Comparison of ENCODE assay signal across 8 mouse cellular contexts in genomic region chrX:8145153-8145991, GRCm38 (mm10). TPM values are rescaled to one million over a fixed set of nuclear protein-coding genes. Genes with fewer than 3 reads are reported as not detected.
DNase-seq lines count a peak whose midpoint lies in the region; ATAC-seq and TF ChIP-seq lines count a peak whose summit lies in the region.

Rbm3 (minus strand) TSS chrX:8145880.

- TF ChIP-seq CTCF in CH12.LX (conservative IDR thresholded peaks at IDR 0.05 in 1 of 2, IDR thresholded peaks at IDR 0.05 in 1 of 2; ENCODE audit: low read depth in 2 of 2, low read length in 2 of 2), result no peak
- TF ChIP-seq CTCF in heart, postnatal 0 days (IDR thresholded peaks at IDR 0.05; ENCODE audit: low read depth), result no peak
- TF ChIP-seq CTCF in testis, adult 2 months (IDR thresholded peaks at IDR 0.05; ENCODE audit: control insufficient read depth, insufficient read depth, insufficient replicate concordance, low read depth, low read length), result no peak

- in situ Hi-C loops in CH12.LX (cut with MboI; ENCODE audit: low pct_ligation_motif_present, low pct_unique_long_range_greater_than_20kb, low sequenced_read_pairs), result no loop called here

- peak; percentile 96 for TF ChIP-seq POLR2A in CH12.LX (IDR thresholded peaks at IDR 0.05; ENCODE audit: low read depth, low read length)
- TF ChIP-seq POLR2A in testis, adult 2 months (IDR thresholded peaks at IDR 0.05; ENCODE audit: control insufficient read depth, low read depth, low read length), result peak; percentile 76; the same call in 1 of the 2 replicates

- ATAC-seq in forebrain, embryonic 12.5 days (ENCODE audit: low FRiP score), result peak; percentile 94
- peak; percentile 95 for ATAC-seq in heart, postnatal 0 days (ENCODE audit: insufficient read depth, low read depth)
- peak; percentile 95 for ATAC-seq in liver, embryonic 16.5 days (ENCODE audit: low read depth)
- peak; percentile 97 for ATAC-seq in neural tube, embryonic 13.5 days (ENCODE audit: low read depth)

- DNase-seq in CH12.LX (ENCODE audit: extremely low read depth), result peak; percentile 89
- DNase-seq in c-Kit-positive CD71-positive TER-119-negative erythroid progenitor cells, embryonic 14.5 days (ENCODE audit: low read depth), result peak; percentile 66
- peak; percentile 84 for DNase-seq in heart, postnatal 0 days (ENCODE audit: low spot score)
- peak; percentile 87 to 93 for DNase-seq in kidney, postnatal 4 days

- H3K27ac ChIP-seq in CH12.LX (ENCODE audit: insufficient read depth, low read depth), result peak within 1 kb of the TSS; percentile 99
- peak within 1 kb of the TSS; percentile 96 for H3K27ac ChIP-seq in forebrain, embryonic 12.5 days
- H3K27ac ChIP-seq in heart, postnatal 0 days (ENCODE audit: low read depth), result peak within 1 kb of the TSS; percentile 97
- peak within 1 kb of the TSS; percentile 95 for H3K27ac ChIP-seq in liver, embryonic 16.5 days (ENCODE audit: low read length)
- peak within 1 kb of the TSS; percentile 96 for H3K27ac ChIP-seq in neural tube, embryonic 13.5 days (replicated peaks)
- H3K27ac ChIP-seq in testis, adult 2 months (ENCODE audit: control insufficient read depth, insufficient read depth, low read depth, low read length), result peak within 1 kb of the TSS; percentile 99

- H3K9me3 ChIP-seq in CH12.LX (replicated peaks; ENCODE audit: low read length), result no peaks in the 10 kb centered on the region
- no peaks in the 10 kb centered on the region for H3K9me3 ChIP-seq in forebrain, embryonic 12.5 days
- no peaks in the 10 kb centered on the region for H3K9me3 ChIP-seq in heart, postnatal 0 days (replicated peaks; ENCODE audit: control insufficient read depth, low read length)
- H3K9me3 ChIP-seq in liver, embryonic 16.5 days (replicated peaks; ENCODE audit: control insufficient read depth, low read length), result no peaks in the 10 kb centered on the region
- no peaks in the 10 kb centered on the region for H3K9me3 ChIP-seq in neural tube, embryonic 13.5 days

- H3K4me2 ChIP-seq in CH12.LX (ENCODE audit: insufficient read depth, low read depth, poor library complexity, severe bottlenecking), result peak within 1 kb of the TSS; percentile 94
- peak within 1 kb of the TSS; percentile 78 for H3K4me2 ChIP-seq in forebrain, embryonic 12.5 days
- H3K4me2 ChIP-seq in heart, postnatal 0 days (ENCODE audit: low read depth, low read length), result peak within 1 kb of the TSS; percentile 67
- H3K4me2 ChIP-seq in liver, embryonic 16.5 days (ENCODE audit: low read depth, low read length), result peak within 1 kb of the TSS; percentile 77
- peak within 1 kb of the TSS; percentile 74 for H3K4me2 ChIP-seq in neural tube, embryonic 13.5 days

- no peak for TF ChIP-seq RAD21 in CH12.LX (IDR thresholded peaks at IDR 0.05; ENCODE audit: low read depth, low read length)

- peaks cover 24% of the 10 kb centered on the region for H3K79me2 ChIP-seq in CH12.LX (replicated peaks; ENCODE audit: control insufficient read depth, extremely low read depth, insufficient read depth, poor library complexity, severe bottlenecking)

- WGBS in forebrain, embryonic 12.5 days, result 18% methylated on average over 47 of the region's 65 CpGs
- WGBS in heart, postnatal 0 days, result 20% methylated on average over 56 of the region's 65 CpGs
- 18% methylated on average over 61 of the region's 65 CpGs for WGBS in liver, embryonic 16.5 days (ENCODE audit: insufficient replicate concordance)
- WGBS in neural tube, embryonic 13.5 days, result 25% methylated on average over 65 of the region's 65 CpGs

- H3K36me3 ChIP-seq in CH12.LX (replicated peaks in 1 of 2; ENCODE audit: control insufficient read depth in 1 of 2, insufficient read depth in 1 of 2, low read length in 1 of 2), result peaks cover 36 to 40% of the 10 kb centered on the region in 2 experiments
- H3K36me3 ChIP-seq in forebrain, embryonic 12.5 days (replicated peaks), result peaks cover 28% of the 10 kb centered on the region
- peaks cover 24% of the 10 kb centered on the region for H3K36me3 ChIP-seq in heart, postnatal 0 days (replicated peaks; ENCODE audit: control insufficient read depth, insufficient read depth, low read length)
- peaks cover 29% of the 10 kb centered on the region for H3K36me3 ChIP-seq in liver, embryonic 16.5 days (ENCODE audit: control insufficient read depth, insufficient read depth)
- peaks cover 30% of the 10 kb centered on the region for H3K36me3 ChIP-seq in neural tube, embryonic 13.5 days
- no peaks in the 10 kb centered on the region for H3K36me3 ChIP-seq in testis, adult 2 months (ENCODE audit: control insufficient read depth, insufficient read depth, low read length)

- peak within 1 kb of the TSS; percentile 100 for H3K9ac ChIP-seq in CH12.LX (ENCODE audit: insufficient read depth, low read depth)
- peak within 1 kb of the TSS; percentile 83 for H3K9ac ChIP-seq in forebrain, embryonic 12.5 days
- peak within 1 kb of the TSS; percentile 66 for H3K9ac ChIP-seq in heart, postnatal 0 days (replicated peaks; ENCODE audit: low read depth, low read length)
- peak within 1 kb of the TSS; percentile 72 for H3K9ac ChIP-seq in liver, embryonic 16.5 days (ENCODE audit: low read depth, low read length)
- H3K9ac ChIP-seq in neural tube, embryonic 13.5 days, result peak within 1 kb of the TSS; percentile 83

- no peaks in the 10 kb centered on the region for H3K27me3 ChIP-seq in CH12.LX (replicated peaks)
- H3K27me3 ChIP-seq in forebrain, embryonic 12.5 days, result no peaks in the 10 kb centered on the region
- no peaks in the 10 kb centered on the region for H3K27me3 ChIP-seq in heart, postnatal 0 days (ENCODE audit: control insufficient read depth, insufficient read depth, low read length)
- no peaks in the 10 kb centered on the region for H3K27me3 ChIP-seq in liver, embryonic 16.5 days (ENCODE audit: control insufficient read depth, insufficient read depth, low read depth, low read length)
- no peaks in the 10 kb centered on the region for H3K27me3 ChIP-seq in neural tube, embryonic 13.5 days
- H3K27me3 ChIP-seq in testis, adult 2 months (ENCODE audit: control insufficient read depth, insufficient read depth, low read length), result no peaks in the 10 kb centered on the region

- H3K4me3 ChIP-seq in CH12.LX (replicated peaks in 1 of 3; ENCODE audit: low read depth in 2 of 3, low read length in 2 of 3, poor library complexity in 1 of 3), result peak within 1 kb of the TSS; percentile 73 to 98 (median 75)
- peak within 1 kb of the TSS; percentile 62 for H3K4me3 ChIP-seq in forebrain, embryonic 12.5 days (replicated peaks)
- H3K4me3 ChIP-seq in heart, postnatal 0 days (ENCODE audit: low read depth, low read length), result peak within 1 kb of the TSS; percentile 62
- peak within 1 kb of the TSS; percentile 83 for H3K4me3 ChIP-seq in liver, embryonic 16.5 days (ENCODE audit: low read depth, low read length)
- H3K4me3 ChIP-seq in neural tube, embryonic 13.5 days, result peak within 1 kb of the TSS; percentile 59
- peak within 1 kb of the TSS; percentile 98 for H3K4me3 ChIP-seq in testis, adult 2 months (ENCODE audit: control insufficient read depth, low read depth, low read length)

- TF ChIP-seq EP300 in CH12.LX (IDR thresholded peaks at IDR 0.05; ENCODE audit: low read length), result no peak
- TF ChIP-seq EP300 in heart, postnatal 0 days (IDR thresholded peaks at IDR 0.05; ENCODE audit: low read depth), result no peak

- dilution Hi-C loops in CH12.LX (cut with MboI; ENCODE audit: extremely low pct_ligation_motif_present, extremely low pct_unique_long_range_greater_than_20kb, low sequenced_read_pairs), result no loop called here

- H3K4me1 ChIP-seq in CH12.LX (ENCODE audit: control insufficient read depth in 1 of 2, insufficient read depth in 2 of 2), result peaks cover 2 to 17% of the 10 kb centered on the region in 2 experiments; a peak in 3 of 4 replicates
- peaks cover 13% of the 10 kb centered on the region for H3K4me1 ChIP-seq in forebrain, embryonic 12.5 days
- no peaks in the 10 kb centered on the region for H3K4me1 ChIP-seq in heart, postnatal 0 days (ENCODE audit: control insufficient read depth, insufficient read depth)
- H3K4me1 ChIP-seq in liver, embryonic 16.5 days (ENCODE audit: control insufficient read depth, low read depth, low read length), result peaks cover 9% of the 10 kb centered on the region
- H3K4me1 ChIP-seq in neural tube, embryonic 13.5 days (replicated peaks), result peaks cover 9% of the 10 kb centered on the region
- peaks cover 4% of the 10 kb centered on the region for H3K4me1 ChIP-seq in testis, adult 2 months (ENCODE audit: control insufficient read depth, insufficient read depth, low read length)

TF ChIP-seq in CH12.LX, 34 proteins besides CTCF, POLR2A, EP300 and RAD21 (continues in another document):
- TF ChIP-seq TCF12 (IDR thresholded peaks at IDR 0.05; ENCODE audit: low read depth, low read length) (peak; percentile 68), MYC (IDR thresholded peaks at IDR 0.05; ENCODE audit: low read depth, low read length) (peak; percentile 87), SMC3 (IDR thresholded peaks at IDR 0.05; ENCODE audit: low read depth, low read length) (no peak), BHLHE40 (IDR thresholded peaks at IDR 0.05; ENCODE audit: low read depth, low read length) (peak; percentile 82), KAT2A (IDR thresholded peaks at IDR 0.05; ENCODE audit: insufficient replicate concordance, low read length) (0 out of 2 replicates have a peak, but pooled peaks have one; percentile 57), ZMIZ1 (IDR thresholded peaks at IDR 0.05; ENCODE audit: low read depth, low read length) (peak; percentile 79), UBTF (IDR thresholded peaks at IDR 0.05; ENCODE audit: low read depth, low read length) (no peak), IRF4 (IDR thresholded peaks at IDR 0.05; ENCODE audit: low read depth, low read length) (no peak), MAX (IDR thresholded peaks at IDR 0.05; ENCODE audit: low read length) (peak; percentile 94), ZKSCAN1 (IDR thresholded peaks at IDR 0.05; ENCODE audit: borderline replicate concordance, low read depth, low read length) (no peak), CHD2 (IDR thresholded peaks at IDR 0.05; ENCODE audit: low read length) (peak; percentile 13; the same call in 1 of the 2 replicates), POLR2AphosphoS2 (IDR thresholded peaks at IDR 0.05; ENCODE audit: low read depth, low read length) (peak; percentile 88), TBP (conservative IDR thresholded peaks at IDR 0.05; ENCODE audit: low read depth, low read length) (peak; percentile 89), CHD1 (IDR thresholded peaks at IDR 0.05; ENCODE audit: low read depth, low read length) (peak; percentile 31; the same call in 1 of the 2 replicates)

RNA-seq across cellular contexts. Expression of gene Rbm3, which starts in this region (rescaled TPM):
- total RNA-seq in CH12.LX (2012; rRNA removed) (681 and 877 TPM in 2 replicates), CH12.LX (2014; rRNA removed) (2,152 and 2,409 TPM in 2 replicates)
- 639 and 778 TPM in 2 replicates for polyA plus RNA-seq in CH12.LX (2012; ENCODE audit: insufficient read length, low read depth)
- 484 and 498 TPM in 2 replicates for polyA plus RNA-seq in forebrain, embryonic 12.5 days (2016; fragmentation: Nextera tagmentation; extraction: Ambion mirVana)
- total RNA-seq in heart, postnatal 0 days (2014; rRNA removed; ENCODE audit: low replicate concordance), result 408 and 439 TPM in 2 replicates
- 524 and 551 TPM in 2 replicates for polyA plus RNA-seq in heart, postnatal 0 days (2015; fragmentation: Nextera tagmentation; extraction: Ambion mirVana)
- 217 and 231 TPM in 2 replicates for polyA plus RNA-seq in liver, embryonic 16.5 days (2015; fragmentation: Nextera tagmentation; extraction: Ambion mirVana)
- polyA plus RNA-seq in neural tube, embryonic 13.5 days (2015; fragmentation: Nextera tagmentation; extraction: Ambion mirVana), result 336 and 349 TPM in 2 replicates
- 18.4 and 19.6 TPM in 2 replicates for polyA plus RNA-seq in testis, adult 2 months (2012; rRNA removed)

Comparison
In these comparisons a context has a peak if more than half of its experiments do, and no peak if none do; other contexts are left out.
1. Peak in every context shown above with its lines: DNase-seq, ATAC-seq, H3K4me3 ChIP-seq and H3K27ac ChIP-seq.
2. RNA of gene Rbm3 (polyA plus RNA-seq): 639 to 778 TPM in CH12.LX, 524 to 551 TPM in heart, postnatal 0 days, 484 to 498 TPM in forebrain, embryonic 12.5 days, 336 to 349 TPM in neural tube, embryonic 13.5 days and 217 to 231 TPM in liver, embryonic 16.5 days; 18.4 to 19.6 TPM in testis, adult 2 months; every median in the first group is over 10 times any median in the second.